ENCODE assay signal across 8 mouse cellular contexts in genomic region chr7:18891872-18892599, GRCm38 (mm10). TPM values are rescaled to one million over a fixed set of nuclear protein-coding genes. Genes with fewer than 3 reads are reported as not detected.
DNase-seq lines count a peak whose midpoint lies in the region; ATAC-seq and TF ChIP-seq lines count a peak whose summit lies in the region.

No protein-coding gene starts in this region.

- H3K9me3 ChIP-seq in embryonic facial prominence, embryonic 13.5 days = no peaks in the 10 kb centered on the region
- H3K9me3 ChIP-seq in limb, embryonic 13.5 days = no peaks in the 10 kb centered on the region
- H3K9me3 ChIP-seq in midbrain, embryonic 16.5 days (replicated peaks; ENCODE audit: control insufficient read depth, low read length, poor library complexity, severe bottlenecking) = no peaks in the 10 kb centered on the region

- TF ChIP-seq EP300 in heart, adult 2 months (IDR thresholded peaks at IDR 0.05; ENCODE audit: insufficient read depth, low read depth, low read length) = no peak

- no peaks in the 10 kb centered on the region for H3K79me2 ChIP-seq in heart, adult 2 months (replicated peaks; ENCODE audit: control insufficient read depth, insufficient read depth, low read length)

- H3K4me3 ChIP-seq in embryonic facial prominence, embryonic 13.5 days = peak overlapping the region; percentile 44
- peak overlapping the region; percentile 33 for H3K4me3 ChIP-seq in heart, adult 2 months
- peak overlapping the region; percentile 49 for H3K4me3 ChIP-seq in limb, embryonic 13.5 days
- H3K4me3 ChIP-seq in midbrain, embryonic 16.5 days (ENCODE audit: low read depth, low read length) = peak overlapping the region; percentile 46

- 0 out of 2 replicates have a peak, but pooled peaks cover 16% of the 10 kb centered on the region for H3K36me3 ChIP-seq in embryonic facial prominence, embryonic 13.5 days
- no peaks in the 10 kb centered on the region for H3K36me3 ChIP-seq in heart, adult 2 months (ENCODE audit: control insufficient read depth, insufficient read depth, low read length)
- peaks cover 16% of the 10 kb centered on the region for H3K36me3 ChIP-seq in limb, embryonic 13.5 days
- no peaks in the 10 kb centered on the region for H3K36me3 ChIP-seq in midbrain, embryonic 16.5 days (ENCODE audit: control insufficient read depth, insufficient read depth, low read length)

- peak; percentile 58 for DNase-seq in 3134 (ENCODE audit: extremely low read depth, insufficient read length, low spot score)
- DNase-seq in adrenal gland, postnatal 4 days (ENCODE audit: low spot score in 2 of 2) = peak; percentile 67 to 69
- peak; percentile 83 to 87 for DNase-seq in heart, adult 2 months
- DNase-seq in kidney, adult 8-10 months = peak; percentile 83 to 86
- DNase-seq in spleen, postnatal 10 days (ENCODE audit: low spot score in 2 of 2) = peak; percentile 59 to 85

- peak overlapping the region; percentile 81 for H3K4me2 ChIP-seq in embryonic facial prominence, embryonic 13.5 days
- H3K4me2 ChIP-seq in limb, embryonic 13.5 days (replicated peaks) = peak overlapping the region; percentile 91
- peak overlapping the region; percentile 77 for H3K4me2 ChIP-seq in midbrain, embryonic 16.5 days (ENCODE audit: low read length)

- H3K27me3 ChIP-seq in embryonic facial prominence, embryonic 13.5 days = peaks cover 11% of the 10 kb centered on the region
- H3K27me3 ChIP-seq in heart, adult 2 months (ENCODE audit: control insufficient read depth, insufficient read depth, low read length) = peaks cover 3% of the 10 kb centered on the region
- peaks cover 14% of the 10 kb centered on the region for H3K27me3 ChIP-seq in limb, embryonic 13.5 days
- H3K27me3 ChIP-seq in midbrain, embryonic 16.5 days (ENCODE audit: control insufficient read depth, insufficient read depth, low read depth, low read length) = no peaks in the 10 kb centered on the region

- intact Hi-C loops in heart, adult 2 months (cut with DNase I) = no loop called here

- peak; percentile 99; the same call in 1 of the 2 replicates for TF ChIP-seq CTCF in heart, adult 2 months (IDR thresholded peaks at IDR 0.05)

- no peak for TF ChIP-seq POLR2A in heart, adult 2 months (IDR thresholded peaks at IDR 0.05; ENCODE audit: insufficient read depth, low read depth, low read length)

- H3K4me1 ChIP-seq in embryonic facial prominence, embryonic 13.5 days = peaks cover 25% of the 10 kb centered on the region
- peaks cover 4% of the 10 kb centered on the region for H3K4me1 ChIP-seq in heart, adult 2 months (ENCODE audit: control insufficient read depth, insufficient read depth, low read length)
- H3K4me1 ChIP-seq in limb, embryonic 13.5 days = peaks cover 23% of the 10 kb centered on the region
- peaks cover 13% of the 10 kb centered on the region; the same call in 1 of the 2 replicates for H3K4me1 ChIP-seq in midbrain, embryonic 16.5 days (ENCODE audit: control insufficient read depth, insufficient read depth, low read length)

- 20% methylated on average over 33 of the region's 33 CpGs for WGBS in embryonic facial prominence, embryonic 13.5 days
- WGBS in heart, adult 2 months = 19% methylated on average over 33 of the region's 33 CpGs
- WGBS in limb, embryonic 13.5 days = 19% methylated on average over 33 of the region's 33 CpGs
- WGBS in midbrain, embryonic 16.5 days = 20% methylated on average over 33 of the region's 33 CpGs

- H3K9ac ChIP-seq in embryonic facial prominence, embryonic 13.5 days = peak overlapping the region; percentile 67
- H3K9ac ChIP-seq in heart, adult 2 months (ENCODE audit: low read depth, low read length) = peak overlapping the region; percentile 60
- H3K9ac ChIP-seq in limb, embryonic 13.5 days = peak overlapping the region; percentile 70
- peak overlapping the region; percentile 61 for H3K9ac ChIP-seq in midbrain, embryonic 16.5 days (ENCODE audit: low read depth, low read length)

- no peak overlapping the region for H3K27ac ChIP-seq in embryonic facial prominence, embryonic 13.5 days
- H3K27ac ChIP-seq in heart, adult 2 months = no peak overlapping the region
- no peak overlapping the region for H3K27ac ChIP-seq in limb, embryonic 13.5 days
- H3K27ac ChIP-seq in midbrain, embryonic 16.5 days (ENCODE audit: low read length) = peak overlapping the region; percentile 29

- ATAC-seq in embryonic facial prominence, embryonic 13.5 days (ENCODE audit: insufficient number of reproducible peaks, insufficient read depth, low FRiP score, low TSS enrichment, low read depth) = no peak
- peak; percentile 45; the same call in 1 of the 2 replicates for ATAC-seq in limb, embryonic 13.5 days (ENCODE audit: low FRiP score, low read depth)
- ATAC-seq in midbrain, embryonic 16.5 days = peak; percentile 60

RNA-seq across cellular contexts. Expression of gene Ccdc61, which starts 18.2 kb away (rescaled TPM):
- total RNA-seq in adrenal gland, postnatal 4 days (2021) = 10 to 100 TPM; 16.5 to 19.2 TPM
- 26.3 and 35.6 TPM in 2 replicates for polyA plus RNA-seq in embryonic facial prominence, embryonic 13.5 days (2015; fragmentation: Nextera tagmentation; extraction: Ambion mirVana)
- 1 to 10 TPM; 6.6 to 9.6 TPM for total RNA-seq in heart, adult 2 months (2021)
- 11.3 and 12.5 TPM in 2 replicates for polyA plus RNA-seq in heart, adult 2 months (2012; rRNA removed)
- 32.8 and 34.6 TPM in 2 replicates for polyA plus RNA-seq in limb, embryonic 13.5 days (2015; fragmentation: Nextera tagmentation; extraction: Ambion mirVana)
- 24.7 and 31.2 TPM in 2 replicates for polyA plus RNA-seq in midbrain, embryonic 16.5 days (2015; fragmentation: Nextera tagmentation; extraction: Ambion mirVana)

RNA-seq across cellular contexts. Expression of gene Pglyrp1, which starts 20.9 kb away (rescaled TPM):
- total RNA-seq in adrenal gland, postnatal 4 days (2021) = 10 to 100 TPM in 1 of 2 experiments, 1 to 10 TPM in 1; 7.2 to 12.0 TPM
- polyA plus RNA-seq in embryonic facial prominence, embryonic 13.5 days (2015; fragmentation: Nextera tagmentation; extraction: Ambion mirVana) = 0.76 and 2.9 TPM in 2 replicates
- total RNA-seq in heart, adult 2 months (2021) = 1 to 10 TPM; 1.3 to 2.2 TPM
- polyA plus RNA-seq in heart, adult 2 months (2012; rRNA removed) = 2.3 and 12.7 TPM in 2 replicates
- polyA plus RNA-seq in limb, embryonic 13.5 days (2015; fragmentation: Nextera tagmentation; extraction: Ambion mirVana) = 0.74 and 1.0 TPM in 2 replicates
- 25.4 and 29.9 TPM in 2 replicates for polyA plus RNA-seq in midbrain, embryonic 16.5 days (2015; fragmentation: Nextera tagmentation; extraction: Ambion mirVana)

RNA-seq across cellular contexts. Expression of gene Nova2, which starts 33.7 kb away (rescaled TPM):
- 1 to 10 TPM; 7.8 to 8.2 TPM for total RNA-seq in adrenal gland, postnatal 4 days (2021)
- polyA plus RNA-seq in embryonic facial prominence, embryonic 13.5 days (2015; fragmentation: Nextera tagmentation; extraction: Ambion mirVana) = 0.62 and 0.65 TPM in 2 replicates
- total RNA-seq in heart, adult 2 months (2021) = 1 to 10 TPM; 4.3 to 5.1 TPM
- polyA plus RNA-seq in heart, adult 2 months (2012; rRNA removed) = 1.5 and 1.7 TPM in 2 replicates
- polyA plus RNA-seq in limb, embryonic 13.5 days (2015; fragmentation: Nextera tagmentation; extraction: Ambion mirVana) = 0.33 and 0.41 TPM in 2 replicates
- polyA plus RNA-seq in midbrain, embryonic 16.5 days (2015; fragmentation: Nextera tagmentation; extraction: Ambion mirVana) = 11.9 and 14.3 TPM in 2 replicates

RNA-seq across cellular contexts. Expression of gene Mill2, which starts 52.3 kb away (rescaled TPM):
- total RNA-seq in adrenal gland, postnatal 4 days (2021) = 1 to 10 TPM; 5.1 to 8.1 TPM
- polyA plus RNA-seq in embryonic facial prominence, embryonic 13.5 days (2015; fragmentation: Nextera tagmentation; extraction: Ambion mirVana) = 0.38 and 0.39 TPM in 2 replicates
- total RNA-seq in heart, adult 2 months (2021) = 1 to 10 TPM; 7.2 to 8.0 TPM
- 5.2 and 9.1 TPM in 2 replicates for polyA plus RNA-seq in heart, adult 2 months (2012; rRNA removed)
- polyA plus RNA-seq in limb, embryonic 13.5 days (2015; fragmentation: Nextera tagmentation; extraction: Ambion mirVana) = 0.17 and 0.23 TPM in 2 replicates
- 0.45 and 0.69 TPM in 2 replicates for polyA plus RNA-seq in midbrain, embryonic 16.5 days (2015; fragmentation: Nextera tagmentation; extraction: Ambion mirVana)
